Mouse (Mus musculus): ENCODE measurements around the gene Taar3.

DNA sequence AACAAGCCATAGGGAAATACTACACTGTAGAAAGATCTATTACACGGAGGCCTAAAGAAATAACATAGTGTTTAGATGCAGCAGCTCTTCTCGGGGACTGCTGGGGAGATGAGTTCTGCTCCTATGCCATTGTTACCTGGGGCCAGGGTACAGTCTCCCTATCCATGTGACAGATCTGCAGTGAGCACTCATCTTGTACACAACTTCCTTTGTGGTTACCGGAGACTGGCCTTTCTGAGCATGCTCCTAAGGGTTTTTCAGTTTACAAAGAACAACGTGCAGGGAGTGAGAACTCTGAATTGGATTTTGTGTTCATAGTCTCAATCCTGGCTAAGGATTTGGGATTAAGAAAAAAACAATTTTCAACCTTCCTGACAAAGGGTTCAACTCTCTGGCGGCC, 37.1 kb downstream of the Taar3 start:
- TF ChIP-seq CTCF (IDR thresholded peaks at IDR 0.05; ENCODE audit: borderline replicate concordance, extremely low read depth, insufficient read depth, insufficient read length) (no peak), POLR2A (IDR thresholded peaks at IDR 0.05; ENCODE audit: borderline replicate concordance, extremely low read depth, insufficient read depth, insufficient read length, poor library complexity, severe bottlenecking) (no peak)

All from brain, embryonic 14.5 days (tissue).